Mouse (Mus musculus): ENCODE measurements around the gene Scrg1.

DNA sequence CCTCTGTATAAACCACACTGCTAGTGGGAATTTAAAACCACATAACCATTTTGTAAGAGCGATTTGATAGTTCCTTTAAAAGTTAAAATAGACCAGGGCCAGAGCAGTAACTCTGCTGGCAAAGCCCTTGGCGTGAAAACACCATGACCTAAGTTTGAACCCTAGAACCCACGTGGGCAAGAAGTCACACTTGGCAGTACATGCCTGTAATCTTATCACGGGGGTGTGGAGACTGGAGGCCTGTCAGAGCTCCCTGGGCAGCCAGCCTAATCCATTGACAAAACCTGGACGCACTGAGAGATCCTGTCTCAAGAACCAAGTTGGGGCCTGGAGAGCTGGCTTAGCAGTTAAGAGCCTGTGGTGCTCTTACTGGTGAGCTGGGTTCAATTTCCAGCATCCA is 12.9 kb downstream of the Scrg1 start:
- no peak for TF ChIP-seq CTCF (IDR thresholded peaks at IDR 0.05; ENCODE audit: low read depth, low read length)
- no peak for TF ChIP-seq POLR2A (IDR thresholded peaks at IDR 0.05; ENCODE audit: extremely low read depth, insufficient read depth, low read length)
